Mouse (Mus musculus) kidney, postnatal 25 days (tissue): ENCODE data around the gene Aamp.
A peak's percentile ranks its signal among the peaks of the same experiment; 100 is the strongest.

Source experiments
- DNase-seq, 2 experiments: peaks; one replicate each; pipeline ENCODE4 v3.0.0; 2021; ENCODE audit warnings: mixed read lengths in 2 of 2

The Aamp gene

GRCm38 (mm10) chr1:74236590-74237317 lies 47.8 kb downstream of the Aamp start:
- peak; percentile 41 to 76 for DNase-seq

GRCm38 (mm10) chr1:74235938-74236589 lies 48.5 kb downstream of the Aamp start, which contains the start of gene Arpc2:
Gene Arpc2 (plus strand): TSS chr1:74236084.
- peak; percentile 95 to 98 for DNase-seq

GRCm38 (mm10) chr1:74230992-74231391 lies 53.5 kb downstream of the Aamp start:
- DNase-seq: no peak

GRCm38 (mm10) chr1:74229942-74230341 lies 54.6 kb downstream of the Aamp start:
- DNase-seq: no peak
